Mouse (Mus musculus) right cerebral cortex, adult 18-20 months (tissue): Measurements from ENCODE around the gene Rimbp3.
"Not testable (repeated sequence)": the region's sequence is repeated elsewhere in the genome, so short reads cannot be mapped to it uniquely, and the experiment has no call there.

Source experiments
- DNase-seq: peaks from one replicate; pipeline ENCODE4 v3.0.0; 2022; ENCODE audit warnings: mixed read lengths

Rimbp3 gene

DNA sequence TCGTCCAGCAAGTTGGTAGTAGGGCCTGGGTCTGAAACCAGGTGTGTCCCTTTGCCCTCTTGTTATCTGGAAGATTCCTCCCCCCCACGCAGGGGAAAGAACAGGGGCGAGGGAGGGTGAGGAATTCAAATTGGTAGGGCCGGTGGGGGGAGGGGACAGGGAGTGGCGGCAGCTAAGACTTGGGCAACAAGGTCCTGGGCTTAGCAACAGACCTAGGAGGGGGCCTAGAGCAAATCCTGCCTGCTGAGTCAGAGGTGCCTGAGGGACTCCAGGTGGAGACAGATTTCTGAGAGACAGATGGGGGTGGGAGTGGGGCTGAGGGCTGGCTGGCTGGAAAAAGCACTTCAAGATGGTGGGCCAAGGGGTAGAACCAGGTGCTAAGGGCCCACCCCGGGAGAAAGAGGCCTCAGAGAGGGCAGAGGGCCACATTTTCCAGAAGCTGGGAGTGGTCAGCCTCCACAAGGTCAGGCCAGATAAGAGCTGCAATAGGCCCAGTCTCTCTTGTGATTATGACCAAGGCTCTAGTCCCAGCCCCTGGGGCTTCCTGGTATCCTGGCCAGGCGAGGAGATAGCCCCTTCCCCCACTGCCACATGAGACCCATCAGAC, 11.8 kb downstream of the Rimbp3 start:
- no peak for DNase-seq

DNA sequence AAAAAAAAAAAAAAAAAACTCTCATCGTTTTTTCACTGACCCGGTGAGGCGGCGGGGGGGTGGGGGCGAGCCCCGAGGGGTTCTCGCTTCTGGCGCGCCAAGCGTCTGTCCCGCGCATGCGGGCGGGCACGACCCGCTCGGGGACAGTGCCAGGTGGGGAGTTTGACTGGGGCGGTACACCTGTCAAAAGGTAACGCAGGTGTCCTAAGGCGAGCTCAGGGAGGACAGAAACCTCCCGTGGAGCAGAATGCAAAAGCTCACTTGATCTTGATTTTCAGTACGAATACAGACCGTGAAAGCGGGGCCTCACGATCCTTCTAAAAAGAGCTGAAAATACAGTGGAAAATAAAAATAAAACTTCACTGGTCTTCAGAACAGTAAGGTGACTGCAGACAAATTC, 13.8 kb downstream of the Rimbp3 start:
- peak; percentile 97 for DNase-seq

DNA sequence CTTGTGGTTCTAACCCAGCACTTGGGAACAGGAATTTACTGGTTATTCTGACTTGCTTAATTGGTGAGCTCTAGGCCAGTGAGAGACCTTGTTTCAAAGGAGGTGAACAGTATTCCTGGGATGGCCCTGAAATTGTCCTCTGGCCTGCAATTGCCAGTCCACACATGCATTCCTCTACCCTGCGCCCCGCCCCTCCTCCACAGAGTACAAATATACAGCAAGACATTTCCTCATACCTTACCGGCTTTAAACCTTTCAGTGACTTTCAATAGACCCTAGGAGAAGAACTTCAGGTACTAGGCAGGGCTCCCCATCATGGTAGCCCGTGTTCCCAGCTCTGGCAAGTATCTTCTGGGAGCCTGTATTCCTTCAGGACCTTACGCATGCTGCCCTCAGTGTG, 17.2 kb downstream of the Rimbp3 start:
- no peak for DNase-seq

DNA sequence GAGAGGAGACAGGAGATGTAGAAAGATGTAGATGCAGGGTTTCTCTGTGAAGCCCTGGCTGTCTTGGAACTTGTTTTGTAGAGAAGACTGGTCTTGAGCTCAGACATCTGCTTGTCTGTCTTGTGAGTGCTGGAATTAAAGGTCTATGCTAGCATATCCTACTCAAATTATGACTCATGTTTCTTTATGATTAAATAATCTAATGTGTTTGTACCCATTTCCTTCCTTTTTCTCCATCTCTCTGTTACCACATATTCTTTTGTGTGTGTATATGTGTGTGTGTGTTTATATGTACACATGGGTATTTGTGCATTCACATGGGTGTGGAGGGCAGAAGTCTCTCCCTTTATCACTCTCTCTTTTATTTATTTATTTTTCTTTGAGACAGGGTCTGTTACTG, 18.1 kb downstream of the Rimbp3 start:
- DNase-seq: no peak

DNA sequence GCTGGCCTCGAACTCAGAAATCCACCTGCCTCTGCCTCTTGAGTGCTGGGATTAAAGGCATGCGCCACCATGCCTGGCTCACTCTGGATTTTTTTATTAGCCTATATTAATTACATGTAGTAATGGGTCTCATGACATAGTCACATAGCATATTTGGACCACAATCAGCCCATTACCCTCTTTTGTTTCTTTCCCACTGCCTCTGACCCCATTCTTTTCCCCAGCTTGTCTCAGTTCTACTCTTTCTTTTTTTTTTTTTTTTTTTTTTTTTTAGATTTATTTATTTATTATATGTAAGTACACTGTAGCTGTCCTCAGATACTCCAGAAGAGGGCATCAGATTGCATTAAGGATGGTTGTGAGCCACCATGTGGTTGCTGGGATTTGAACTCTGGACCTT, 23.1 kb downstream of the Rimbp3 start:
- DNase-seq: not testable (repeated sequence)

DNA sequence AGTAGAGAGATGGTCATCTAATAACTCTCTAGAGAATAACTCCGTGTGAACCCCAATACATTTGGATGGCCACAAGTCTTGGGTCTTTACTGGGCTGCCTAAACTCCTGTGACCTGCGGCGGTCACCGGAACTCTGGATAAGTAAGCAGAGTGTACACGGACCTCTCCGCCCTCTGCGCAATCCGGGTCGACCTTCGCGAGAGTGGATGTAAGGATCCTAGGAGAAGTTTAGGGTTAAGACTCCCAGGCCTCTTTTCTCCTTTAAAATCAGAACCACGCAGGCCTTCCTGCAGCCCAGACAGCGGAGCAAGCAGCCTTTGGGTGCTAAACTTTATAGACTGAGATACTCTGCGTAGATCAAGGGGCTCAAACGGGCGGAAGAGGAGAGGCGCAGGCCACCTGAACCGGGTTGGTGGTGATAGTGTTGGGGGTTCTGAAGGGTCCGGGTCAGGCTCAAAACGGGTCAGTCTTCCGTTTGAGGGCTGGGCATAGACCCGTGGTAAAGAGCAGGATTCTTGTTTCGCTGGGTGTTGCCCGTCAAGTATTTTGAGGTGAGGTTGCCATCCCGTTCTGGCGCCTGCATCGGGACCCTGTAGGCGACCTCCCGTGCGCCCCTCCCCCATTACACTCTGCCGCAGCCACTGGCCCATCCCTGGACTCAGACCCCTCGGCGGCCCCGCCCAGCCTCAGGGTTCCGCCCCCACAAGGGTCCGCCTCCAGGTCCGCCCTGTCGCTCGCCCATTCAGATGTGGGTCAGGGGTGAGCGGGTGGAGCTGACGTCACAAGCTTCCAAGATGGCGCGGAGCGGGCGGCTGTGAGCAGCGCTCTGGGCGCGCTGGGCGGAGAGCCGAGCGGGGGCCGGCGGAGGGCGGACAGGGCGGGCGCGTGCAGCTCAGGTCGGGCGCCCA, 24.6 kb downstream of the Rimbp3 start, which contains the start of gene Hic2:
TSS of gene Hic2 (plus strand) at position 779 of the 908 bp plus-strand sequence.
- peak; percentile 92 for DNase-seq

DNA sequence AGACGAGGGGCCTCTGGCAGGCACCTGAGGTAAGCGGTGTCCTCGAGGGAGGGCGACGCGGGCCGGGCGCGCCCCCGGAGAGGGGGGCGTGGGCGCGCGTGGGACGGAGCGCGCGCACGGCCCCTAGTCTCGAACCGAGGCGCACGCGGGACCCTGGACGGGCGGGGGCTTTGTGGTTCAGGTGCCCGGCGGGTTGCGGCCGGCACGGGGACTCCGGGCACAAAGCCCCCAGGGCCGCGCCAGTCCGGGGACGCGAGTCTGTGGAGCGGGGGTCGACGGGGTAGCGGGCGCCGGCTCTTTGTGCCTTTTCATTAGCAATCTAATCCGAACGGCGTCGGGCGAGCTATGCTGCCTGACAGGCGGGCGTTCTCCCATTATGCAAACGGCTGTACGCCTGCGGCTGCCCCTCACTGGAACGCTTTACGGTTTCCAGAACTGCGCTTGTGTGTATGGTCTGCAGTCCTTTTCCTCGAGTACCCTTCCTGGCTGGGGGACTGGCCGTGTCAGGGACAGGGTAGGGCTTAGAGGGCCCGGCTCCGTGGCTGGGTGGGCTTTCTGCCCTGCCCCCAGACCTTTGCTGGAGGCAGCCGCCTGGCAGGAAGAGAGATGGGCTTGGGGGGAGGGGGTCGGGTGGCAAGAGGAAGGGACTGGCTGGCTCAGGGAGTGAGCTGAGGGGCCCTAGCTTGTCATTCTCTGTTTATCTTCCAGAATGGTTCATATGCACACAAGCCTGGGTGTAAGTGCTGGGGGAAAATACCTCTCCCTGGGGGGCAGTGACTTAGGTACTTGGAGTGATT, 25.5 kb downstream of the Rimbp3 start:
- DNase-seq: peak; percentile 25

DNA sequence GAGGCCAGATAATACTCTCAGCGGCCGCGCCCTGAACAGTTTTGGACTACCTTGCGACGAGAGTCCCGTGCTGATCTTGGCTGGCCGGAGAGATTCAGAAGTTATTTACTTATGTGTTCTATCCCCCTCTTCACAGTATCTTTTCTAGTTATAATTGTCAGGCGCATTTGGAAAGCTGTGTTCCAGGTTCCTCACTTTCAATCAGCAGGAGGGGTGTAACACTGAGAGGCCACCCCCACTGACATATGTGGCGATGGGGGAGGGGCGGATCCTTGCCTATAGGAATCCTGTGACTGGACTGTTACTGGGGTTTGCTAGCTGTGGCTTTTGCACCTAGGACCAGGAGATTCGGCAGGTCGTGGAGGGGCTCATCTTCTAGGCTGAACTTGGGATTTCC, 26.1 kb downstream of the Rimbp3 start:
- DNase-seq: peak; percentile 62

DNA sequence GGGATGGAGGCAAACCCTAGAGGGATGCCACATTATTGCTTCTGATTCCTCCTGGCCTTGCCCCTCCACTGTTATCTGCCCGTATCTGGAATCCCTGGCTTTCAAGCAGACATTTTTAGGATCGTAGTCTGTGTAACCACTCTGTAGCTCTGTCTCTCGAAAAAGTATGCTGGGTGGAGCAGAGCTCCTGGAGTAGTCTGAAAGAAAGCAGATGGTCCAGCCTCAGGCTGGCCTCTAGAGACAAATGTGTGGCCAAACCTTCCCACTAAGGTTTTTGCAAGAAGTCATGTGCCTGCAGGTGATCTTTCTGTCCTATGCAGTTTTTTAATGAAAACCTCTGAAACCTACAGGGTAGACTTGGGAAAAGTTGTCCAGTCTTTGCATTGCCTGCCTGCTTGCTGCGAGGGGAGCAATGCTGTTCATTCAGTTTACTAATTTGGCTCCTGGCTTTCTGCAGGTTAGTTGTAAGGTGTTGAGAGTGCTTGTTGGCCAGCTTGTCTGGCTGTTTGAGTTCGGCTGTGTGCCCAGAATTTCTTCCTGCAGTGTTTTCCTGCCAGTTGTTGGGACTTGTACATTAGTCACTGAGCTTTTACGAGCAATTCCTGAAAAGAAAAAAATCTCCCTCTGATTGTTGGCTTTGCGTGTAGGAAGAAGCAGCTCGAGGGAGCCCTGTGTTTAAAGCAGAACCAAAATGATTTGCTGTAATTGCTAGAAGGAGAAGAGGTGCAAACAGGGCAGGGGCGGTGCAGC, 26.7 kb downstream of the Rimbp3 start:
- DNase-seq: peak; percentile 67

DNA sequence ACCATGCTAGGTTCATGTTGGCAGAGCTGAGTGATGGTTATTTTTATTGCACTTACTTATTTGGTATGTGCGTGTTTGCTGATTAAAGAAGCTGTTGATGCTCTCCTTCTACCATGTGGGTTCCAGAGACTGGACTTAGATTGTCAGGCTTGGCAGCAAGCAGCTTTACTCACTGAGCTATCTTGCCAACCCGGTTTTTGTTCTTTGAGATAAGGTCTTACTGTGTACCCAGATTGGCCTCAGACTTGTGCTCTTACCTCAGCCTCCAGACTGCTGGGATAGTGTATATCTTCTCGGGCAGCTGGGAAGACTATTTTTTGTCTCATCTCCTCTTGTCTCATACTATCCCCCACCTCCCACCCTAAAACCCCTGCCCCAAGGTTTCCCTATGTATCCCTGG, 29.2 kb downstream of the Rimbp3 start:
- no peak for DNase-seq

DNA sequence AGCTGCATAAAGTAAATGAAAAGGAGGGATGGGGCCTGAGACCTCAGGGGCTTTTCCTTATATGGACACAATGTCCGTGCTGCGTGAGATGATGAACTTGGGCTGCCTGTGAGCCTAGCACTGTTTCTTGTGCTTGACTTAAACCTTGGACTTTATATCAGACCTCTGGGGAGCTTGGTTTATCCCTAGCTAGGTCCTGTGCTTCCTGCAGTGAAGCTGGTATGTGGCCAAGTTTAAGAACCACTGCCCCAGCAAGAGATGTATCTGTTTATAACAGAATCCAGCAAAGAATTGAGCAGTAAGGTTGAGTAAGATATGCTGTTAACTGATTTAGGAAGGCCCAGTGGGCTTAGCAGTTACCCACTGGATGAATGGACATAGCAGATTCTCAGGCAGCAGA, 31.0 kb downstream of the Rimbp3 start:
- DNase-seq: no peak

DNA sequence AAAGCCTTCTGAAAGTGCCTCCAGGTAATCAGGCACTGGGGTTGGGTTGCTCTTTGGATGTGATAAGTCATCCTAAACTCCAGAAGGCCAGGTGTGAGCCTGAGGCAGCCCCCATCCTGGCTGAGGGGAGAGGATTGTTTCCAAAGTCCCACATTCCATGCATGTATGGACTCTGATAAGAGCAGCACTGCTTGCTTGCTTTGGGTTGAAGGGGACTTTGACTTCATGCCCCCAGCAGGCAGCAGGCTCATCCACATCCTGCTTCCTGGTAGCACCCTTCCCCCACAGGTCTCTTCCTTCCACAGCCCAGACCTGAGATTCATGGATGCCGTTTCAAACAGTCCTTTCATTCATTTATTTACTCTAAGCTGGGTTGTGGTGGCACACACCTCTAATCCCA, 35.3 kb downstream of the Rimbp3 start:
- DNase-seq: no peak

DNA sequence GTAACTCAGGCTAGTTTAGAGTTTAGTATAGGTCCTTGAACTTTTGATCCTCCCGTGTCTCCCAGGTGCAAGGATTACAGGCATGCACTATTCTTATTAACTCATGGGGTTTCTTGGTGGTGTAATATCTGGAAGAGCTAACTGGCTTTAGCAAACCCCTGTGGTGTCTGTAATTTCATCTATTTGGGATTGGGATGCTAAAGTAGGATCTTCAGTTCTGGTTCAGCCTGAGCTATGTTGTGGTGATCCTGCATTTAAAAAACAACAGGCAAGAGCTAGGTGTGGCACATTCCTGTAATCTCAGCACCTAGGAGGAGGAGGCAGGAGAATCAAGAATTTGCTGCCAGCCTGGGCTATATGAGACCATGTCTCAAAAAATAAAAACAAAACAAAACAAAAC, 36.6 kb downstream of the Rimbp3 start:
- no peak for DNase-seq

DNA sequence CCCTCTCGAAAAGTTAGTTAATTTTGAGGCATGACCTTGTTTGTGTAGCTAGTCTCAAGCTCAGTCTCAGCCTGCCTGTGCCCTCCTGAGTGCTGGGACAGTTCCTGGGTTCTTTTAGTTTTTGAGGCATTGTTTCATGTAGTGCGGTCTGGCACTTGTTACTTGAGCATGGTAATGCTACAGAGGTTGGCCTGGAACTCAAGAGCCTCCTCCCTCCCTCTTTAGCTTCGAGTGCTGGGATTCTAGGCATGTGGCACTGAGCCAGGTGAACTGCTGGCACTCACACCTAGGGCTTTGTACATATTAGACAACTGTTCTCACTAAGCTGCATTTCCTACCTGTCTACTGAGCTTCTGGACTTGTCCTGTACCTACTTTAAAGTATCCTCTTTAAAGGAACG, 39.3 kb downstream of the Rimbp3 start:
- DNase-seq: no peak

DNA sequence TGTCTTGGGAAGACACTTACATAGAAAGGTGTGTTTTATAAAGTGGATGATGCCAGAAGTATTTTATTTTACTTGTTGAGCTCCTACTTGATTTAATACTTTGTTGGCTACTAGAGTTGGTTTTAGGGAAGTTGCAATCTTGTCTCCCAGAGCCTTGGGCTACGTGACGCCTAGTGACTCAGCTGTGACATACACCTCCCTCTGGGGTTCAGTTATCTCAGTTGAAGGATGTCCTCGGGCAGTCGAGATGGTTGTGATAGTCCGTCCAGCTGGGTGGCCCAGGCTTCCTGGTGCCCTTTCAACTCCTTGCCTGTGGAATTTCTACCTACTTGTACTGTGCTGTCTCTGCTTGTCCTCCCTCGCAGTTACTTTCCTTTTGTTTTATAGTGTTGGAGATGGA, 40.7 kb downstream of the Rimbp3 start:
- no peak for DNase-seq

DNA sequence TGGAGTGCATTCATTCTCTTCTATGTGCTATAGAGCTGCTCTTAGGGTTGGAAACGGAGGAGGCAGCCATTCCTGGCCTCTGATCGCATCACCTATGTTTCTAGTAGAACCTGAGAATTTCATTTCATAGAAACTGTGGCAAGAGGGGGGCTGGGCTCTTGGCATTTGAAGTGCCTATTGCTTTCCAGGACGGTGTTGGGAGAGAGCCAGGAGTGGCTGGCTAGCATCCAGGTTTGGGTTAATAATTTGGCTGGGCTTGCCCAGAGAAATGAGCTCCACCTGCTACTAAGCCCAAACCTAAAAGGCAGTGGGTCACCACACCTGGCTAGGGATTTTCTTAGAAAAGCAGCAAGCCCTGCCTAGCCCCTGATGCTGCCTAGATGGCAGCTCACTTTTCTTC, 43.1 kb downstream of the Rimbp3 start:
- DNase-seq: no peak

DNA sequence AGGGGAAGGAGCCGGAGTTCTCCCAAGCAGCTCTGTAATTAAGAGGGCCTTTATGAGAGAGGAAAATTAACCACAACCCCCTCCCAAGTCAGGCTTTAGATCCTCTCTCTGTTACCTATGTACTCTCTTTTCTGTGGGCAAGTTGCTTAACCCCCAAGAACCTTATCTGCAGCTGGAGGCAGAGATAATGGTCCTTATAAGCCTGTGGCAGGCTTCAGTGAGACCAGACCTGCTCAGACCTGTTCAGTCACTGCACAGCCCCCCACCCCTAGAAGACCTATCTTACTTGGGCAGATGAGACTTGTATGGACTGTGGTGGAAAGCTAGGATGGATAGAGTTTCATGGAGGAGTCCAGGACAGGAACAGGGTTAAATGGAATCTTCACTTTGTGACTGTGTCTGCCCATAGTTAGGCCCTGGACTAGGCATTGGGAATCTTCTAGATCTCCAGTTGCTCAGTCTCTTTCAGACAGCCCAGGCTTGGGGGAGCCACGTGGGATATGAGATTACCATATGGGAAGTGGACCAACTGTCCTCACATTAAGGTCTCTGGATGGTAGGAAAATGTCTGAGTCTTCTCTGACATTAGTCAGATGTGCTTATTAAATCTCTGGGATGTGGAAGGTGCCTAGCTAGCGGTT, 43.8 kb downstream of the Rimbp3 start:
- DNase-seq: no peak

DNA sequence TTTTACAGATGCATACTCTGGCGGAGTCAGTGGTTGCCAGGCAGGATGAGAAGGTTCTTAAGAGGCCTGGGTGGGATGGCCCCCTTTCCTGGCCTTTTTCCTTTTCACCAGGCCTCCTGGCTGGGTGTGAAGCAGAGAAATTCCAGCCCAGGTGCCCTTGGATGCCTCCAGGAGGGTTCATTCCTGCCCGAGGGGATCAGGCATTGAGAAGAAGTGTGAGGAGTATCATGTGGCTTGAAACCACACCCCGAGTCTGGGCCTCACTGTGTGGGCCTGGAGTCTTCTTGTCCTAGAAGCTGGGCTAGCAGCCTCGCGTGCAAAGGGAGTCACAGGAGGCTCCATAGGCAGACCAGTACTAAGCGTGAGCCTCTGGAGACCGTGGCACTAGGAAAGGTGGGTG, 44.4 kb downstream of the Rimbp3 start:
- DNase-seq: no peak

DNA sequence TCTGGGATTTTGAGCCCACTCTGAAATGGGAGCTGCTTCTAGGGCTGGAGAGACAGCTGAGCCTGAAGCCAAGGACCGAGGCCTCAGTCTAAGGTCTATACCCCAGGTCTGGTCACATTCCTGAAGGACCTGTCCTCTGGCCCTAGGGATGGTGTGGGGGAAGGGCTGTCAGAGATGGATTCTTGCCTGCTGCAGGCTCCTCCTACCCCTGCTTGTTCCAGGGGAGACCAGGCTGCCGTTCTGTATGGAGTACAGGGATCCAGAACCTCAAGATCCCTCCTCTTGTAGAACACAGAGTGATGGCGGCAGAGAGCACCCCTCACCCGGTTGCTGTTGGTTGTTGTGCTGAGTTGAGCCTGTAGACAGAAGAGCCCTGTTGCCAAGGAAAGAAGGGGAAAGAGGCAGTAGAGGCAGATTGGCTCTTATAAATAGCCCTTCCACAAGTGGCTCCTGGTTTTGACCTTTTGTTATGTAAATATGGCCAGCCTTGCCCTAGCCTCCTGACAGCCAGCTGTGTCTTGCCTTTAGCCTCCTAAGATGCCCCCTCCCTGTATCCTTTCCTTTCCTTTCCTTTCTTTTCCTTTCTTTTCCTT, 45.7 kb downstream of the Rimbp3 start:
- DNase-seq: no peak

DNA sequence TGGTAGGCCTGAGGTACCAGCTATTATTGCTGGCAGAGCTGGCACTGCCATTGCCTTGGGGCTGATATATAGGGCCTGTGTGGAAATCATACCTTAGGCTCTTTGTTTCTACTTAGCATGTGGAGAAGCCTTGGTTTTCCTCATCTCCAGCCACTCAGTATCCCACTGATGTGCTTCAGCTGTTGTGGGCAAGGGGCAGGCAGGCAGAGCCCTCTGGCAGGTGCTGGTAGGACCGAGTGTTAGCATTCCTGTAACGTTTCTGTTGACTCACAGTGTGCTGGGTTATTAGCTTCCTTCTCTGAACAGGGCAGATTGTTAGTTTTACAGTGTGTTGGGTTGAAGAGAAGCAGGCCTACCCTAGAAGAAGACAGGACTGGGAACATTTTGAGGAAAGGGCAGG, 46.9 kb downstream of the Rimbp3 start:
- DNase-seq: no peak

DNA sequence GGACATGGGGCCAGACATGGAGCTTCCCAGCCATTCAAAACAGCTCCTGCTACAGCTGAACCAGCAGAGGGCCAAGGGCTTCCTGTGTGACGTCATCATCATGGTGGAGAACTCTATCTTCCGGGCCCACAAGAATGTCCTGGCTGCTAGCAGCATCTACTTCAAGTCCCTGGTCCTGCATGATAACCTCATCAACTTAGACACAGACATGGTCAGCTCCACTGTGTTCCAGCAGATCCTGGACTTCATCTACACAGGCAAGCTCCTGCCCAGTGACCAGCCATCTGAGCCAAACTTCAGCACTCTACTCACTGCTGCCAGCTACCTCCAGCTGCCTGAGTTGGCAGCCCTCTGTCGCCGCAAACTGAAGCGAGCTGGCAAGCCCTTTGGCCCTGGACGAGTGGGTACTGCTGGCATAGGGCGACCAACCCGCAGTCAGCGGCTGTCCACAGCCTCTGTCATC, 49.0 kb downstream of the Rimbp3 start:
- no peak for DNase-seq

DNA sequence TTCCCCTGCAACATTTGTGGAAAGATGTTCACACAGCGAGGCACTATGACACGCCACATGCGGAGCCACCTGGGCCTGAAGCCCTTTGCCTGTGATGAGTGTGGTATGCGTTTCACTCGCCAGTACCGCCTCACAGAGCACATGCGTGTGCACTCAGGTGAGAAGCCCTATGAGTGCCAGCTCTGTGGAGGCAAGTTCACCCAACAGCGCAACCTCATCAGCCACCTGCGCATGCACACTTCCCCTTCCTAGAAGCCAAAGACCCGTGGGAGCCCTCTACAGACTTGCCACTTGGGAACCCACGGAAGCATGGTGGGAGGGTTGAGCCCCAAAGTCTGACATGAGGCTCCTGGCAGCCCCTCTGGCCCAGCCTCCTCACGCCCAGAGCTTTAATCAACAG, 50.5 kb downstream of the Rimbp3 start:
- DNase-seq: no peak
